ENCODE assay signal across 7 mouse cellular contexts in genomic region chr11:86757480-86758371, GRCm38 (mm10). TPM values are rescaled to one million over a fixed set of nuclear protein-coding genes. Genes with fewer than 3 reads are reported as not detected.
DNase-seq lines count a peak whose midpoint lies in the region; ATAC-seq lines count a peak whose summit lies in the region.

Gene Cltc, minus strand, starts transcription at chr11:86757565.

- H3K36me3 ChIP-seq in embryonic facial prominence, embryonic 11.5 days (replicated peaks; ENCODE audit: control insufficient read depth, insufficient read depth, low read depth, low read length): no peaks in the 10 kb centered on the region
- peaks cover 13% of the 10 kb centered on the region for H3K36me3 ChIP-seq in limb, embryonic 10.5 days
- no peaks in the 10 kb centered on the region for H3K36me3 ChIP-seq in midbrain, embryonic 13.5 days

- H3K9me3 ChIP-seq in embryonic facial prominence, embryonic 11.5 days (replicated peaks; ENCODE audit: control insufficient read depth, low read length): no peaks in the 10 kb centered on the region
- no peaks in the 10 kb centered on the region for H3K9me3 ChIP-seq in limb, embryonic 10.5 days (replicated peaks)
- H3K9me3 ChIP-seq in midbrain, embryonic 13.5 days: no peaks in the 10 kb centered on the region

- peak; percentile 96 for ATAC-seq in embryonic facial prominence, embryonic 11.5 days (replicated peaks; ENCODE audit: insufficient number of reproducible peaks, low FRiP score, low TSS enrichment, low read depth)
- ATAC-seq in granulocyte monocyte progenitor cell, adult 5-6 weeks (replicated peaks; ENCODE audit: poor library complexity, severe bottlenecking): peak; percentile 80
- peak; percentile 98 for ATAC-seq in midbrain, embryonic 13.5 days

- peak within 1 kb of the TSS; percentile 76 for H3K27ac ChIP-seq in embryonic facial prominence, embryonic 11.5 days (replicated peaks; ENCODE audit: low read depth, low read length)
- H3K27ac ChIP-seq in limb, embryonic 10.5 days: peak within 1 kb of the TSS; percentile 95
- peak within 1 kb of the TSS; percentile 97 for H3K27ac ChIP-seq in midbrain, embryonic 13.5 days

- H3K27me3 ChIP-seq in embryonic facial prominence, embryonic 11.5 days (ENCODE audit: control insufficient read depth, insufficient read depth, low read length): no peaks in the 10 kb centered on the region
- no peaks in the 10 kb centered on the region for H3K27me3 ChIP-seq in limb, embryonic 10.5 days (ENCODE audit: low read depth, poor library complexity, severe bottlenecking)
- H3K27me3 ChIP-seq in midbrain, embryonic 13.5 days: no peaks in the 10 kb centered on the region

- H3K4me3 ChIP-seq in embryonic facial prominence, embryonic 11.5 days (ENCODE audit: low read depth, low read length): peak within 1 kb of the TSS; percentile 98
- H3K4me3 ChIP-seq in limb, embryonic 10.5 days: peak within 1 kb of the TSS; percentile 99
- H3K4me3 ChIP-seq in midbrain, embryonic 13.5 days (replicated peaks): peak within 1 kb of the TSS; percentile 86

- peak within 1 kb of the TSS; percentile 92 for H3K9ac ChIP-seq in embryonic facial prominence, embryonic 11.5 days (replicated peaks; ENCODE audit: low read length)
- peak within 1 kb of the TSS; percentile 92 for H3K9ac ChIP-seq in midbrain, embryonic 13.5 days (replicated peaks)

- WGBS in embryonic facial prominence, embryonic 11.5 days: under 1% methylated on average over 72 of the region's 73 CpGs
- under 1% methylated on average over 73 of the region's 73 CpGs for WGBS in limb, embryonic 10.5 days
- under 1% methylated on average over 69 of the region's 73 CpGs for WGBS in midbrain, embryonic 13.5 days

- DNase-seq in adrenal gland, postnatal 14 days: peak; percentile 97
- peak; percentile 97 for DNase-seq in embryonic facial prominence, embryonic 11.5 days (ENCODE audit: low spot score)
- peak; percentile 96 for DNase-seq in kidney, adult 11 months
- peak; percentile 98 for DNase-seq in limb, embryonic 10.5 days (ENCODE audit: low spot score)
- DNase-seq in spleen, adult 12 weeks (ENCODE audit: low spot score): peak; percentile 92

- H3K4me1 ChIP-seq in embryonic facial prominence, embryonic 11.5 days (ENCODE audit: control insufficient read depth, insufficient read depth, low read length): no peaks in the 10 kb centered on the region; the same call in 1 of the 2 replicates
- H3K4me1 ChIP-seq in limb, embryonic 10.5 days: peaks cover 21% of the 10 kb centered on the region
- peaks cover 40% of the 10 kb centered on the region for H3K4me1 ChIP-seq in midbrain, embryonic 13.5 days (replicated peaks)

- H3K4me2 ChIP-seq in embryonic facial prominence, embryonic 11.5 days (ENCODE audit: low read depth, low read length): peak within 1 kb of the TSS; percentile 85
- H3K4me2 ChIP-seq in midbrain, embryonic 13.5 days (replicated peaks): peak within 1 kb of the TSS; percentile 87

RNA-seq across cellular contexts. Expression of gene Cltc, which starts in this region (rescaled TPM):
- 236 and 237 TPM in 2 replicates for total RNA-seq in adrenal gland, postnatal 14 days (2021)
- 154 and 159 TPM in 2 replicates for polyA plus RNA-seq in embryonic facial prominence, embryonic 11.5 days (2014; fragmentation: Nextera tagmentation; extraction: Ambion mirVana)
- 127 and 155 TPM in 2 replicates for total RNA-seq in granulocyte monocyte progenitor cell, adult 5-6 weeks (2014; fragmentation: Nextera tagmentation)
- 129 and 145 TPM in 2 replicates for total RNA-seq in granulocyte monocyte progenitor cell, adult 5-6 weeks (2017)
- polyA plus RNA-seq in limb, embryonic 10.5 days (2016; fragmentation: Nextera tagmentation; extraction: Ambion mirVana): 107 and 127 TPM in 2 replicates
- polyA plus RNA-seq in midbrain, embryonic 13.5 days (2015; fragmentation: Nextera tagmentation; extraction: Ambion mirVana): 142 and 147 TPM in 2 replicates

Comparison
In these comparisons a context has a peak if more than half of its experiments do, and no peak if none do; other contexts are left out.
1. Peak in every context shown above with its lines: DNase-seq, ATAC-seq, H3K4me3 ChIP-seq and H3K27ac ChIP-seq.